Mouse (Mus musculus): ENCODE data around the gene Gm1110.
"Not testable (repeated sequence)": the region's sequence is repeated elsewhere in the genome, so short reads cannot be mapped to it uniquely, and the experiment has no call there.

The Gm1110 gene

DNA sequence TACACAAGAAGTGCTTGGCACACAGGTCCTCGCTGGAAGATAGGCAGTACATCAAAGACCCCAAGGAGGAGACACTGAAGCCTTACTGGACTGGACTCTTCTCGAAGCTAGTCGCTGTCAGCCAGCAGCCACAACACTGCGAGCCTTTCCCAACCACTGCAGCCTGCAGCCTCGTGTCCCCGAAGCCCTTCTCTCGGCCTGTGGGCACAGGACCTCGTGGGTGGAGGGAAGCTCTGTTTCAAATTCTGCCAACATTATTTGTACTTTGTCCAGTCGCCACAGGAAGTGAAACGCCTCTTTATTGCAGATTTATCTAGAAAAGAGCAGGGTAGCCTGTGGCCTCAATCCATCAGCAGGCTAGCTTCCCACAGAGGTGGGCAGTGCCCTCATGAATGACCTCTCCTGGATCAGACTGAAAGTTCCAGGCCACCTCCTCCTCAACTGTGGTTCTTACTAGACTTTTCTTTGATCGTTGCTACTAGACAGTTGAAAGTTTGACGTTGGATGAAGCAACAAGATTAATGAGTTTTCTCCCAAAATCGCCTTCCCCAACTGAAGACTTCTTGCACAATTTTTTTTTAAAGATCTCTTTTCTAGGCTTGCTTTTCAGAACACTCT is at the start of gene Gm1110:
Gene Gm1110 (minus strand): TSS at position 203 of the 618 bp plus-strand sequence.
- no peak for DNase-seq (ENCODE audit: low spot score in 2 of 2)

DNA sequence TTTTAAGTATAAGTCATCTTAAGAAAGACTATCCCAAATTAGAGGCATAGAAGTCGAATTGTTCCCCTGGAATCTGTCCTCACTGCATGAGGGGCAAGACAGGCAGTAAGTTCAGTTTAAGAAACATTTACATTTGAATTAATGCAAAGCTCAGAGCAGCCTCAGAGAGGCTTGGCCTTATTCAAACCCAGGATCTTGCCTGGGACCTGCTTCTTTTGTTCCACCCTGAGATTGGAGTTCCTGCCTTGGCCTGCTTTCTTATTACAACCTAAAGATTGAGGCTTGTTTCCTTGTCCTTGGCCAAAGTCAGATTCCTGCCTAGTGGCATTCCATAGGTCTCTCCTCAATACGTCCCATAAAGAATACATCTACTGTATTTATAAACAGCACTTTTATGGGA is 24.9 kb upstream of the Gm1110 start:
- DNase-seq (ENCODE audit: low spot score in 2 of 2) = no peak

DNA sequence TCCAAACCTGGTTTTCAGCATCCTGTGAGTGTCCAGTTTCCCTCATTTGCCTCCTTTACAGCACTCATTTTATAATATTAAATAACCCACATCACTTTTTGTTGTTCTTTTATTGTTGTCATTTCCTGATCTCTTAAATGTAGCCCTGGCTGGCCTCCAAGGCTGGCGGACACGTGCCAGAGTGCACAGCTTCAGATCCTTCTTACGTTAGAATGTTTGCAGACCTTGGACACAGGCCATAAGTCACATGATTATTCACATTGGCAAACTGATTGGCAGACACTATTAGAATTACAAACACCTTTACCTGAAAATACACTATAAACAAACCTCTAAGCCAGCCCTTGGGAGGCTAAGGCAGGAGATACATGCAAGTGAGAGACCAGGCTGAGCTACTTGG is 1.2 kb upstream of the Gm1110 start:
- DNase-seq (ENCODE audit: low spot score in 2 of 2) = peak in 1 of 2 experiments; percentile 43

DNA sequence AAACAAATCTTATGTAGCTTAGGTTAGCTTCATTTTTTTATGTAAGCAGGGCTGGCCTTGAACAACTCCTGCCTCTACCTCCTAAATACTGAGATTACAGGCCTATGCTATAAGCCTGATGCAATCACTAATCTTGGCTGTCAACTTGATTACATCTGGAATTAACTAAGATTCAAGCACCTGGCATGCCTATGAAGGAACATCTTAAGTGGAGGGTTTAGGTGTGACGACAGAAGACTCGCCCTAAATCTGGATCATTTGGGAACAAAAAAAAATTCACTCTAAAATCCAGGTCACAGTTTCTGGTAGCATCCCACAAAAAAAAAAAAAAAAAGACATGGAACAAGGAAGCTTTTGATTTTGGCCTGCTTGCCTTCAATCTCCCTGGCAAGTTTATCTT is 3.1 kb downstream of the Gm1110 start:
- no peak for DNase-seq (ENCODE audit: low spot score in 2 of 2)

DNA sequence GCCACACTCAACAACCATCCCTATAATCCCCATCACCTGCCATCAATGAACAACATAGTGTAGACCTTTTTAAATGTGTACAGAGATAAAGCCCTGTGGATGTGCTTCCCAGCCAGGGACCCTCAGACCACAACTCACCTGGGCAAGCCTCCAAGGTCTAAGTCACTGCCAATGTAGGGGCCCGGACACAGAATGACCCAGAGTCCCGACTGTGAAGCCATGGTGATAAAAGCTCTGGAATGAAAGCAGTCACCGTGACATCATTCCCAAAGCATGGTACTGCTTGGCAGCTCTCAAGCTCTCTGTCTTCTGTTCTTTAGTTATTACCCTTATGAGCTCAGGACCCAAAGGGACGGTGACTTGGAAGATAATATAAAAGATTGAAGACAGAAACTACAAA is 9.8 kb downstream of the Gm1110 start:
- DNase-seq (ENCODE audit: low spot score in 2 of 2) = no peak

DNA sequence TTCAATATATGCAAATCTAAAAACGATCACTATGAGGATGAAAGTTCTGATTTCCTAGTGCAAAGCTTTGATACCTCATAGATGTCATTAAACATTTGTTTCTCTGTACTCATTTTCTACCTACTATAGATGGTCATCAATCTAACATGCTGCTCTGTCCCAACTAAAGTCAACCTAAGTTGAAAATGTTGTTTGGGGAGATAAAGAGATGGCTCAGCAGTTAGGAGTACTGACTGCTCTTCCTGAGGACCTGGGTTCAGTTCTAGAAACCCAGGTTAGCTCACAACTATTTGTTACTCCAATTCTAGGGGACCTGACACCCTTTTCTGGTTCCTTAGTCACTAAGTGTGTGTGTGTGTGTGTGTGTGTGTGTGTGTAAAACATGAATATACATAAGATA is 11.7 kb downstream of the Gm1110 start:
- no peak for DNase-seq (ENCODE audit: low spot score in 2 of 2)

DNA sequence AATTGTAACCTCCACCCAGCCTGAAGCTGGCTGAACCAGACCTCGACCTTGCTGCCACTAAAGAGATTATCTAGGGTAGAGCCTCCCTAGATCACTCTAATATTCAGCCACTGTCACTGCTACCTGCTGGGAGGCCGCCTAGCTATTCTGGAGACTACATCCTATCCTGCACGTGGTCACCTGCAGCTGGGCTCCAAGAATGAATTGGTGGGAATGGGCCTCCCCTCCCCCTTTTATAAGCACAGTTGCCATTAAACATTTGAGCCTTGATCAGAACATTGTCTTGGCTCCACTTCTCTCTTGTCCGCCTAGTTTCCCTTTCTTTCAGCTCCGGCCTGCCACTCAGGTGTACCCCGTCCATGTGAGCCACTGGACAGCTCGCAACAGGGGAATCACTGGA is 53.1 kb downstream of the Gm1110 start:
- not testable (repeated sequence) for DNase-seq (ENCODE audit: low spot score in 2 of 2)

DNA sequence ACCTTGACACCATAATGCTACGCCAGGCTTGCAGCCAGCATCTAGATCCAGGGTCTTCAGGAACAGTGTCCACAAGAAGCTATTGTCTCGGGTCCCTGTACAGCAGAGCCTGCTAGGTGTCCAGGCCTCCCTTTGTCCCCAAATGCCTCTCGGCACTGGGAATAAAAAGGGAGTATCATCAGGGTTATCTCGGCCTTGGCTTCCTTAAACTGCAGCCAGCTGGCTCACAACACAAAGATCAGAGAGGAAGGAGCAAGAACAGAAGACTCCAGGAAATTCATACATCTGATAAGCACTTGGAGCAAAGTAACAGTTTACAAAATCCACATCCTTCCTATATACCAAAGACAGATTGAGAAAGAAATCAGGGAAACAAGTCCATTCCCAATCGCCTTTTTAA is 62.2 kb downstream of the Gm1110 start, which contains the start of gene Glb1l3:
Gene Glb1l3 (minus strand): TSS at position 140 of the 400 bp plus-strand sequence.
- DNase-seq (ENCODE audit: low spot score in 2 of 2) = no peak

DNA sequence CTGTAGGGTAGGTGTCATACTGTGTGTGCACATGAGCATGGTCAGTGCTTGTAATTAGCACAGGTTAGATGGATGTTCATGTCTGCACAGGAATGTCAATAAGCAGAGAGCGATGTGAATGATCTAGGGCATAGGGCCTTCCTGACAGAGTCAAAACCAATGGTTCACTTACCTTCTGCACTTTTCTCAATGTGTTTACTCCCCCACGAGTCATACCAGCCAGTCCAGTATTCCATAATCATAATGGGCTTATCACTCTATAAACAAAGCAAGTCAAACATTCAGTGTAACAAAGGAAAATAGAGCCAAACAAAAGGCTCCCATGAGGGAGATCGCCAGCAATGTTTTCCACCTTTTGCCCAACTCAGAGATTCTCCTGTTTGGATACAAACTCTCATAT is 91.8 kb downstream of the Gm1110 start:
- DNase-seq (ENCODE audit: low spot score in 2 of 2) = peak; percentile 6 to 18

All from urinary bladder, postnatal 36 days (tissue).